Mouse (Mus musculus): ENCODE measurements around the gene Ptprk. TPM values are rescaled to one million over a fixed set of nuclear protein-coding genes. Genes with fewer than 3 reads are reported as not detected.

The Ptprk gene
- polyA plus RNA-seq, 1 experiment from 2014 or later: 15.2 TPM

GRCm38 (mm10) chr10:28161306-28161705 lies 86.7 kb downstream of the Ptprk start:
- Histone ChIP-seq H3K4me1 (replicated peaks; ENCODE audit: control insufficient read depth, insufficient read depth, low read length) (no peaks in the 10 kb centered on the region), H3K9ac (ENCODE audit: low read depth, low read length) (no peak overlapping the region), H3K4me2 (no peak overlapping the region), H3K27ac (ENCODE audit: low read depth, low read length) (no peak overlapping the region), H3K27me3 (replicated peaks; ENCODE audit: control insufficient read depth, insufficient read depth, low read length) (no peaks in the 10 kb centered on the region), H3K36me3 (ENCODE audit: control insufficient read depth, insufficient read depth, low read length) (no peaks in the 10 kb centered on the region), H3K9me3 (ENCODE audit: control insufficient read depth, low read length) (no peaks in the 10 kb centered on the region), H3K4me3 (ENCODE audit: low read depth, low read length) (no peak overlapping the region)
- DNase-seq (ENCODE audit: low spot score) (no peak), ATAC-seq (replicated peaks; ENCODE audit: low FRiP score) (no peak)

DNA sequence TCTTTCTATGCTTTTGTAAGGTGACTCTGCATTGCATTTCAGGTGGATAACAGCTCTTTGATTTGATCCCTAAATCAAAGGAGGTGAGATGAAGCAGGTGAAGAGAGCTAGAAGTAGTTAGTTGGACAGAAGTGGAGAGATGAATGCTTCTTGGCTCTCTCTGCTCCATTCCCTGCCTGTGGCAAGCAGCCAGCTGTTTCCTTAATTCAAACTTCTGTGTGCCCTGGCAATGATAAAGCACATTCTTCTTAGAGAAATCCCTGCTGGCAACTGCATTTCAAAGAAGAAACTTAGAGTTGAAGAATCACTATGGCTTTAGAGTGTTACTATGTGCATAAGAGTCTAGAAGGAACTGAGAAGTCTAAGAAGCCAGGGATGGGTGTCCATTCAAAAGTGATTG lies 89.6 kb downstream of the Ptprk start:
- no peak overlapping the region for H3K4me2 ChIP-seq
- no peaks in the 10 kb centered on the region for H3K36me3 ChIP-seq (ENCODE audit: control insufficient read depth, insufficient read depth, low read length)
- H3K9ac ChIP-seq (ENCODE audit: low read depth, low read length): no peak overlapping the region
- H3K9me3 ChIP-seq (ENCODE audit: control insufficient read depth, low read length): no peaks in the 10 kb centered on the region
- ATAC-seq (replicated peaks; ENCODE audit: low FRiP score) (no peak), DNase-seq (ENCODE audit: low spot score) (no peak)
- H3K4me3 ChIP-seq (ENCODE audit: low read depth, low read length): no peak overlapping the region
- H3K4me1 ChIP-seq (replicated peaks; ENCODE audit: control insufficient read depth, insufficient read depth, low read length): no peaks in the 10 kb centered on the region
- H3K27me3 ChIP-seq (replicated peaks; ENCODE audit: control insufficient read depth, insufficient read depth, low read length): no peaks in the 10 kb centered on the region
- no peak overlapping the region for H3K27ac ChIP-seq (ENCODE audit: low read depth, low read length)

DNA sequence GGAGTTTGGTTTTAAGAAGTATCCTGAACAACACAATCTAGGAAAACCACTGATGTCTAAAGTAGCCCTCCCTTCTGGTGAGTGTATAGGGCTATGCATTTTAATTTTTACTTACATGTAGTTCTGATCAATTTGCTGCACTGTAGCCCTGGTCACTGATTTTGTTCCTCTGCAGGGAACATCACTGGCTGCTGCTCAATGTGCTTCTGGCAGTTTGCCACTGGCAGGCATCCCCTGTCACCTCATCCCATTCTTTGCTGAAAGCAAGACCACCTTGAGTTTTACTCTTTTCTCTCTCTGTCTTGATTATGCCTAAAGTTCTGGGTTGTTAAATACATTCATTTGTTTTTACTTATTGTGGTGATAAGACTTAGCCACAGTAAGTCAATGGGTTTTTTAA lies 90.1 kb downstream of the Ptprk start:
- DNase-seq (ENCODE audit: low spot score) (no peak), ATAC-seq (replicated peaks; ENCODE audit: low FRiP score) (no peak)
- H3K27ac ChIP-seq (ENCODE audit: low read depth, low read length): no peak overlapping the region

GRCm38 (mm10) chr10:28166610-28167009 lies 92.0 kb downstream of the Ptprk start:
- Histone ChIP-seq H3K4me2 (no peak overlapping the region), H3K27ac (ENCODE audit: low read depth, low read length) (no peak overlapping the region), H3K4me3 (ENCODE audit: low read depth, low read length) (no peak overlapping the region), H3K9ac (ENCODE audit: low read depth, low read length) (no peak overlapping the region), H3K36me3 (ENCODE audit: control insufficient read depth, insufficient read depth, low read length) (no peaks in the 10 kb centered on the region), H3K4me1 (replicated peaks; ENCODE audit: control insufficient read depth, insufficient read depth, low read length) (no peaks in the 10 kb centered on the region), H3K9me3 (ENCODE audit: control insufficient read depth, low read length) (no peaks in the 10 kb centered on the region), H3K27me3 (replicated peaks; ENCODE audit: control insufficient read depth, insufficient read depth, low read length) (no peaks in the 10 kb centered on the region)
- 85% methylated on average over 1 of the region's 1 CpGs for WGBS
- ATAC-seq (replicated peaks; ENCODE audit: low FRiP score) (no peak), DNase-seq (ENCODE audit: low spot score) (no peak)

More for the DNA sequence above, 90.1 kb downstream of the Ptprk start:
- Histone ChIP-seq H3K4me2 (no peak overlapping the region), H3K4me3 (ENCODE audit: low read depth, low read length) (no peak overlapping the region), H3K36me3 (ENCODE audit: control insufficient read depth, insufficient read depth, low read length) (no peaks in the 10 kb centered on the region), H3K9me3 (ENCODE audit: control insufficient read depth, low read length) (no peaks in the 10 kb centered on the region), H3K4me1 (replicated peaks; ENCODE audit: control insufficient read depth, insufficient read depth, low read length) (no peaks in the 10 kb centered on the region), H3K9ac (ENCODE audit: low read depth, low read length) (no peak overlapping the region), H3K27me3 (replicated peaks; ENCODE audit: control insufficient read depth, insufficient read depth, low read length) (no peaks in the 10 kb centered on the region)

DNA sequence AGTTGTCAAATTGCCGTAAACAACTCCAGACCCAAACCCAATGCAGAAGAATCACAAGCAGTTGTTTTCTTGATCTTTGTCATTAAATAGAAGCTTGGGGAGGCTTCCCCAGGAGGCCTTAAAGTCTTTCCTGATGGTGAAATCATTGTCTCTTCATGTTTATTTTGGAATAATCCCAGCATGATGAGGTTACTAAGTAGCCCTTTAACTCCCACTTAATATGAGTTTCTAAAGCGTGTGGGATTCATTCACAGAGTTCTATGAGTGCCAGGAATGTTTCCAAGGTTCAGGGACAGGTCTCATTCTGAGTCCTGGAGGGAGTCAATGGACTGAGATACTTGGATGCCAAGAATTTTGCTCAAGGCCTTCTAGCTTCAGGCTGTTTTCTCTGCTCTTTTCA lies 92.5 kb downstream of the Ptprk start:
- H3K4me2 ChIP-seq: no peak overlapping the region
- H3K9me3 ChIP-seq (ENCODE audit: control insufficient read depth, low read length): no peaks in the 10 kb centered on the region
- DNase-seq (ENCODE audit: low spot score) (no peak), ATAC-seq (replicated peaks; ENCODE audit: low FRiP score) (no peak)
- H3K36me3 ChIP-seq (ENCODE audit: control insufficient read depth, insufficient read depth, low read length): no peaks in the 10 kb centered on the region
- no peak overlapping the region for H3K4me3 ChIP-seq (ENCODE audit: low read depth, low read length)
- no peak overlapping the region for H3K9ac ChIP-seq (ENCODE audit: low read depth, low read length)
- H3K4me1 ChIP-seq (replicated peaks; ENCODE audit: control insufficient read depth, insufficient read depth, low read length): no peaks in the 10 kb centered on the region
- H3K27ac ChIP-seq (ENCODE audit: low read depth, low read length): no peak overlapping the region
- 75% methylated on average over 2 of the region's 2 CpGs for WGBS
- H3K27me3 ChIP-seq (replicated peaks; ENCODE audit: control insufficient read depth, insufficient read depth, low read length): no peaks in the 10 kb centered on the region

GRCm38 (mm10) chr10:28171196-28171595 lies 96.6 kb downstream of the Ptprk start:
- Histone ChIP-seq H3K36me3 (ENCODE audit: control insufficient read depth, insufficient read depth, low read length) (no peaks in the 10 kb centered on the region), H3K9me3 (ENCODE audit: control insufficient read depth, low read length) (no peaks in the 10 kb centered on the region), H3K4me3 (ENCODE audit: low read depth, low read length) (no peak overlapping the region), H3K9ac (ENCODE audit: low read depth, low read length) (no peak overlapping the region), H3K4me1 (replicated peaks; ENCODE audit: control insufficient read depth, insufficient read depth, low read length) (no peaks in the 10 kb centered on the region), H3K27me3 (replicated peaks; ENCODE audit: control insufficient read depth, insufficient read depth, low read length) (no peaks in the 10 kb centered on the region), H3K27ac (ENCODE audit: low read depth, low read length) (no peak overlapping the region), H3K4me2 (no peak overlapping the region)
- ATAC-seq (replicated peaks; ENCODE audit: low FRiP score) (no peak), DNase-seq (ENCODE audit: low spot score) (no peak)
- WGBS: 63% methylated on average over 1 of the region's 1 CpGs

GRCm38 (mm10) chr10:28178876-28179275 lies 104.3 kb downstream of the Ptprk start:
- Histone ChIP-seq H3K4me3 (ENCODE audit: low read depth, low read length) (no peak overlapping the region), H3K4me1 (replicated peaks; ENCODE audit: control insufficient read depth, insufficient read depth, low read length) (no peaks in the 10 kb centered on the region), H3K9ac (ENCODE audit: low read depth, low read length) (no peak overlapping the region), H3K27me3 (replicated peaks; ENCODE audit: control insufficient read depth, insufficient read depth, low read length) (no peaks in the 10 kb centered on the region), H3K36me3 (ENCODE audit: control insufficient read depth, insufficient read depth, low read length) (no peaks in the 10 kb centered on the region), H3K4me2 (no peak overlapping the region), H3K9me3 (ENCODE audit: control insufficient read depth, low read length) (no peaks in the 10 kb centered on the region), H3K27ac (ENCODE audit: low read depth, low read length) (no peak overlapping the region)
- no peak for ATAC-seq (replicated peaks; ENCODE audit: low FRiP score)
- 48% methylated on average over 4 of the region's 4 CpGs for WGBS
- DNase-seq (ENCODE audit: low spot score): no peak

GRCm38 (mm10) chr10:28182081-28182480 lies 107.5 kb downstream of the Ptprk start:
- no peak overlapping the region for H3K9ac ChIP-seq (ENCODE audit: low read depth, low read length)
- H3K4me1 ChIP-seq (replicated peaks; ENCODE audit: control insufficient read depth, insufficient read depth, low read length): no peaks in the 10 kb centered on the region
- H3K27ac ChIP-seq (ENCODE audit: low read depth, low read length): no peak overlapping the region
- no peak for ATAC-seq (replicated peaks; ENCODE audit: low FRiP score)
- DNase-seq (ENCODE audit: low spot score): no peak
- H3K27me3 ChIP-seq (replicated peaks; ENCODE audit: control insufficient read depth, insufficient read depth, low read length): no peaks in the 10 kb centered on the region
- no peak overlapping the region for H3K4me3 ChIP-seq (ENCODE audit: low read depth, low read length)
- H3K9me3 ChIP-seq (ENCODE audit: control insufficient read depth, low read length): no peaks in the 10 kb centered on the region
- 82% methylated on average over 3 of the region's 3 CpGs for WGBS
- H3K4me2 ChIP-seq: no peak overlapping the region
- H3K36me3 ChIP-seq (ENCODE audit: control insufficient read depth, insufficient read depth, low read length): no peaks in the 10 kb centered on the region

DNA sequence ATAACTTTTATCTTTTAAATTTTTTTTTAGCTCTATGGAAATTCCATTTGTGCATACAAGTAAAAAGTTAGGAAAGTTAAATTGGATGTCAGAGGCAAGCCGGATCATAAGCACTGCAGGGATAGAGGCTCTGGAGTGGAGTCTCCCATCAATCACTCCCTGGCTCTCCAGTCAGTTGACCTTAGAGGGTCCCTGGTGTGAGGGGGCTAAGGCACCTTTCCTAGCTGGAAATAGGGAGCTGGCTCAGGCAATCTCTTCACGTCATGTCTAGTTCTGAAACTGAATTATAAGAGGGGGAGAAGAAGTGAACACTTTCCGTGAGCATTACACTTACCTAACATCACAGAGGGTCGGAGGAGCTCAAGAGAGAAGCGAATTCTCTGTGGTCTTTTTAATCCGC lies 110.1 kb downstream of the Ptprk start:
- no peak overlapping the region for H3K4me3 ChIP-seq (ENCODE audit: low read depth, low read length)
- no peak overlapping the region for H3K4me2 ChIP-seq
- DNase-seq (ENCODE audit: low spot score) (no peak), ATAC-seq (replicated peaks; ENCODE audit: low FRiP score) (no peak)
- H3K4me1 ChIP-seq (replicated peaks; ENCODE audit: control insufficient read depth, insufficient read depth, low read length): no peaks in the 10 kb centered on the region
- 72% methylated on average over 6 of the region's 6 CpGs for WGBS
- no peaks in the 10 kb centered on the region for H3K9me3 ChIP-seq (ENCODE audit: control insufficient read depth, low read length)
- H3K9ac ChIP-seq (ENCODE audit: low read depth, low read length): no peak overlapping the region
- no peaks in the 10 kb centered on the region for H3K27me3 ChIP-seq (replicated peaks; ENCODE audit: control insufficient read depth, insufficient read depth, low read length)
- H3K36me3 ChIP-seq (ENCODE audit: control insufficient read depth, insufficient read depth, low read length): no peaks in the 10 kb centered on the region
- H3K27ac ChIP-seq (ENCODE audit: low read depth, low read length): no peak overlapping the region

All from liver, embryonic 11.5 days (tissue).